Mouse (Mus musculus): ENCODE measurements at regions not wholly inside any gene's neighbourhood (a gene's known extent, or its start where the extent isn't known, plus 50 kb on each side); places are given as distances from the start of the nearest gene placed in this dataset.

DNA sequence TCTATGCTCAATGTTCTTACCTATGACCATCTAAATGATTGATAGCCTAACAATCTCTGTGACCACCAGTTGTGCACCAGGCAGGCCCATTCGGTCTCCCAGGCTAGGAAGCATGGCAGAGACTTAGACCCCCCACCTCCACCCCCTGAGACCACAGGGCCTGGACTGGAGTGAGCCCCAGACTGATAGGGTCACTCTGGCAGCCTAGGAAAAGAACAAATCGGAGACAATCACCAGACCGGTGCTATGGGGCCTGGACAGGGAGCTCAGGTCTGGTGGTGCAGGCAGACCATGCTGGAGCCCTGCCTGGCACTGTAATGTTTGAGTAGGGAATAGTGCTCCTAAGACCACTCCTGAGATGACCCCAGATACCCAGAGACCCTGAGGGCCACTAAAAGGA lies 366.7 kb downstream of the Med10 start:
- TF ChIP-seq CTCF (IDR thresholded peaks at IDR 0.05; ENCODE audit: control insufficient read depth, insufficient read depth, insufficient replicate concordance, low read depth, low read length) (no peak), POLR2A (IDR thresholded peaks at IDR 0.05; ENCODE audit: control insufficient read depth, low read depth, low read length) (no peak)
